Mouse (Mus musculus) layer of hippocampus, postnatal 10 days (tissue): ENCODE measurements at regions not wholly inside any gene's neighbourhood (a gene's known extent, or its start where the extent isn't known, plus 50 kb on each side); places are given as distances from the start of the nearest gene placed in this dataset.
A peak's percentile ranks its signal among the peaks of the same experiment; 100 is the strongest.

Source experiments
- DNase-seq, 2 experiments: peaks; one replicate each; pipeline ENCODE4 v3.0.0; 2021; ENCODE audit warnings: low spot score in 2 of 2

- no peak for DNase-seq
These were observed 402.1 kb upstream of the Tmpo start for GRCm38 (mm10) chr10:91583204-91583603.

GRCm38 (mm10) chr10:91580959-91581358, 399.8 kb upstream of the Tmpo start:
- no peak for DNase-seq

- no peak for DNase-seq
These were observed 394.4 kb upstream of the Tmpo start for GRCm38 (mm10) chr10:91575323-91576064.

- no peak for DNase-seq
These were observed 391.7 kb upstream of the Tmpo start for GRCm38 (mm10) chr10:91572796-91573195.

- no peak for DNase-seq
These were observed 387.9 kb upstream of the Tmpo start for GRCm38 (mm10) chr10:91569046-91569445.

- DNase-seq, result no peak
These were observed 385.1 kb upstream of the Tmpo start for GRCm38 (mm10) chr10:91566116-91566774.

GRCm38 (mm10) chr10:91559307-91559706, 378.2 kb upstream of the Tmpo start:
- DNase-seq, result no peak

- DNase-seq, result no peak
These were observed 367.0 kb upstream of the Tmpo start for GRCm38 (mm10) chr10:91548071-91548470.

- DNase-seq, result peak; percentile 61 to 74
These were observed 365.0 kb upstream of the Tmpo start for GRCm38 (mm10) chr10:91546140-91546539.

GRCm38 (mm10) chr10:91545421-91545820, 364.3 kb upstream of the Tmpo start:
- no peak for DNase-seq

GRCm38 (mm10) chr10:91543167-91543918, 362.2 kb upstream of the Tmpo start:
- DNase-seq, result no peak

- no peak for DNase-seq
These were observed 361.1 kb upstream of the Tmpo start for GRCm38 (mm10) chr10:91542201-91542604.

- DNase-seq, result no peak
These were observed 356.1 kb upstream of the Tmpo start for GRCm38 (mm10) chr10:91537241-91537640.

GRCm38 (mm10) chr10:91535392-91535791, 354.3 kb upstream of the Tmpo start:
- DNase-seq, result no peak

GRCm38 (mm10) chr10:91528305-91528704, 347.2 kb upstream of the Tmpo start:
- no peak for DNase-seq

- no peak for DNase-seq
These were observed 340.1 kb upstream of the Tmpo start for GRCm38 (mm10) chr10:91521168-91521567.

GRCm38 (mm10) chr10:91515021-91515371, 333.9 kb upstream of the Tmpo start:
- DNase-seq, result no peak

GRCm38 (mm10) chr10:91514163-91515020, 333.3 kb upstream of the Tmpo start:
- DNase-seq, result no peak

GRCm38 (mm10) chr10:91507038-91507437, 325.9 kb upstream of the Tmpo start:
- DNase-seq, result no peak

- DNase-seq, result no peak
These were observed 323.8 kb upstream of the Tmpo start for GRCm38 (mm10) chr10:91504891-91505290.

GRCm38 (mm10) chr10:91498543-91498942, 317.4 kb upstream of the Tmpo start:
- DNase-seq, result no peak
